Mouse (Mus musculus) CH12.LX (cell line): ENCODE data around the gene Ptprm. TPM values are rescaled to one million over a fixed set of nuclear protein-coding genes. Genes with fewer than 3 reads are reported as not detected.

Source experiments
- DNase-seq: peaks from one replicate; pipeline ENCODE4 v3.0.0-alpha.2; 2013; ENCODE audit errors: extremely low read depth
- H3K27ac ChIP-seq: 2 replicates; pipeline ENCODE4 v1.5.1; 2012; ENCODE audit warnings: low read depth, mild to moderate bottlenecking, control low read depth, moderate library complexity; ENCODE audit not compliant: insufficient read depth
- H3K27me3 ChIP-seq: replicated peaks from 2 replicates; pipeline ENCODE3; 2012; ENCODE audit warnings: inconsistent platforms
- H3K36me3 ChIP-seq, 2 experiments: replicated peaks in 1 of 2; 2 replicates each; pipeline versions ENCODE3 to v1.6.1; 2012; ENCODE audit warnings: inconsistent platforms in 1 of 2, low read length in 1 of 2, mild to moderate bottlenecking in 1 of 2, mixed read lengths in 1 of 2, moderate library complexity in 1 of 2; ENCODE audit not compliant: control insufficient read depth in 1 of 2, insufficient read depth in 1 of 2
- H3K4me1 ChIP-seq, 2 experiments: 2 replicates each; pipeline ENCODE4 v1.6.1; 2012; ENCODE audit warnings: inconsistent platforms in 1 of 2, moderate library complexity in 1 of 2; ENCODE audit not compliant: insufficient read depth in 2 of 2, control insufficient read depth in 1 of 2
- H3K4me2 ChIP-seq: 2 replicates; pipeline ENCODE4 v1.6.1; 2012; ENCODE audit warnings: low read depth, mild to moderate bottlenecking, control low read depth; ENCODE audit not compliant: poor library complexity, insufficient read depth, severe bottlenecking
- H3K4me3 ChIP-seq, 3 experiments: fragments of 150-350 bp in 1 of 3; sonication (generic) in 1 of 3; replicated peaks in 1 of 3; 2 replicates each; pipeline versions ENCODE3 to v1.5.1; 2011 to 2012; ENCODE audit warnings: low read depth in 2 of 3, low read length in 2 of 3, mild to moderate bottlenecking in 2 of 3, moderate library complexity in 2 of 3, control low read depth in 1 of 3, improper control_type of control experiment in 1 of 3, inconsistent platforms in 1 of 3, mixed read lengths in 1 of 3; ENCODE audit not compliant: poor library complexity in 1 of 3
- H3K79me2 ChIP-seq: replicated peaks from 2 replicates; pipeline ENCODE4 v1.6.1; 2012; ENCODE audit warnings: mild to moderate bottlenecking, moderate library complexity; ENCODE audit not compliant: control insufficient read depth, poor library complexity, insufficient read depth, severe bottlenecking; ENCODE audit errors: extremely low read depth
- H3K9ac ChIP-seq: 2 replicates; pipeline ENCODE4 v1.6.1; 2012; ENCODE audit warnings: low read depth, mild to moderate bottlenecking, control low read depth, moderate library complexity; ENCODE audit not compliant: insufficient read depth
- H3K9me3 ChIP-seq: replicated peaks from 2 replicates; pipeline ENCODE3; 2012; ENCODE audit warnings: low read length, inconsistent platforms, mixed read lengths
- EP300 ChIP-seq: IDR thresholded peaks from 2 replicates; pipeline ENCODE4 v1.6.1; 2011; ENCODE audit warnings: low read length, improper control_type of control experiment
- ETS1 ChIP-seq: conservative IDR thresholded peaks from 2 replicates; pipeline ENCODE4 v1.6.1; 2012; ENCODE audit warnings: low read depth, mild to moderate bottlenecking, inconsistent platforms, low read length, improper control_type of control experiment, moderate library complexity
- HCFC1 ChIP-seq: IDR thresholded peaks from 2 replicates; pipeline ENCODE4 v1.6.1; 2012; ENCODE audit warnings: low read depth, mild to moderate bottlenecking, inconsistent platforms, low read length, improper control_type of control experiment
- JUN ChIP-seq: IDR thresholded peaks from 2 replicates; pipeline ENCODE4 v1.6.1; 2011; ENCODE audit warnings: low read depth, mild to moderate bottlenecking, low read length, improper control_type of control experiment, moderate library complexity; ENCODE audit not compliant: insufficient read depth
- KAT2A ChIP-seq: IDR thresholded peaks from 2 replicates; pipeline ENCODE4 v1.6.1; 2012; ENCODE audit warnings: low read length, improper control_type of control experiment, inconsistent platforms; ENCODE audit not compliant: insufficient replicate concordance
- MAX ChIP-seq: IDR thresholded peaks from 2 replicates; pipeline ENCODE4 v1.6.1; 2011; ENCODE audit warnings: low read length, improper control_type of control experiment
- MAZ ChIP-seq: IDR thresholded peaks from 2 replicates; pipeline ENCODE4 v1.6.1; 2012; ENCODE audit warnings: low read depth, mild to moderate bottlenecking, inconsistent platforms, low read length, improper control_type of control experiment, moderate library complexity
- MEF2A ChIP-seq: IDR thresholded peaks from 2 replicates; pipeline ENCODE4 v1.6.1; 2014; ENCODE audit warnings: low read depth, mild to moderate bottlenecking, inconsistent platforms, low read length, improper control_type of control experiment, borderline replicate concordance
- MXI1 ChIP-seq: IDR thresholded peaks from 2 replicates; pipeline ENCODE4 v1.6.1; 2011; ENCODE audit warnings: mild to moderate bottlenecking, low read depth, low read length, improper control_type of control experiment
- NELFE ChIP-seq: IDR thresholded peaks from 2 replicates; pipeline ENCODE4 v1.6.1; 2011; ENCODE audit warnings: low read depth, low read length, improper control_type of control experiment
- NRF1 ChIP-seq: IDR thresholded peaks from 2 replicates; pipeline ENCODE4 v1.6.1; 2014; ENCODE audit warnings: low read depth, mild to moderate bottlenecking, inconsistent platforms, low read length, improper control_type of control experiment, moderate library complexity
- PAX5 ChIP-seq: IDR thresholded peaks from 2 replicates; pipeline ENCODE4 v1.6.1; 2012; ENCODE audit warnings: low read length, inconsistent platforms, mixed read lengths
- POLR2A ChIP-seq: IDR thresholded peaks from 2 replicates; pipeline ENCODE4 v1.6.1; 2011; ENCODE audit warnings: low read depth, mild to moderate bottlenecking, improper control_type of control experiment, low read length
- POLR2AphosphoS2 ChIP-seq: IDR thresholded peaks from 2 replicates; pipeline ENCODE4 v1.6.1; 2011; ENCODE audit warnings: low read depth, low read length, improper control_type of control experiment
- RAD21 ChIP-seq: IDR thresholded peaks from 2 replicates; pipeline ENCODE4 v1.6.1; 2011; ENCODE audit warnings: low read depth, mild to moderate bottlenecking, low read length, improper control_type of control experiment, moderate library complexity
- SMC3 ChIP-seq: IDR thresholded peaks from 2 replicates; pipeline ENCODE4 v1.6.1; 2011; ENCODE audit warnings: low read depth, low read length, improper control_type of control experiment
- ZC3H11A ChIP-seq: IDR thresholded peaks from 2 replicates; pipeline ENCODE4 v1.6.1; 2012; ENCODE audit warnings: low read depth, mild to moderate bottlenecking, inconsistent platforms, low read length, improper control_type of control experiment
- ZMIZ1 ChIP-seq: IDR thresholded peaks from 2 replicates; pipeline ENCODE4 v1.6.1; 2012; ENCODE audit warnings: low read depth, mild to moderate bottlenecking, inconsistent platforms, low read length, improper control_type of control experiment
- ZNF384 ChIP-seq: IDR thresholded peaks from 2 replicates; pipeline ENCODE4 v1.6.1; 2012; ENCODE audit warnings: low read depth, low read length, improper control_type of control experiment, inconsistent platforms
- dilution Hi-C: fragments of 300-500 bp; cut with MboI; formaldehyde crosslinking; loops from 2 replicates; pipeline ENCODE4 v1.14.3; 2020; ENCODE audit warnings: low sequenced_read_pairs; ENCODE audit not compliant: extremely low pct_unique_long_range_greater_than_20kb, extremely low pct_ligation_motif_present
- in situ Hi-C: fragments of 300-500 bp; cut with MboI; formaldehyde crosslinking; loops from 3 replicates; pipeline ENCODE4 v1.14.3; 2019; ENCODE audit warnings: low sequenced_read_pairs, low pct_ligation_motif_present, low pct_unique_long_range_greater_than_20kb, mixed read lengths
- polyA plus RNA-seq: library from polyadenylated mRNA; unstranded; fragments of >175 nt; gene quantifications from 2 replicates; pipeline ENCODE4 v1.2.1, GENCODE M21; 2012; ENCODE audit warnings: low read depth; ENCODE audit not compliant: insufficient read length
- total RNA-seq, 2 experiments: library from RNA; depleted of rRNA; stranded (reverse); fragments of 300-350 nt in 1 of 2; fragments of >200 nt in 1 of 2; gene quantifications; 2 replicates each; pipeline ENCODE4 v1.2.3; 2012 to 2014

Ptprm gene
- total and polyA plus RNA-seq, 3 experiments = not detected

DNA sequence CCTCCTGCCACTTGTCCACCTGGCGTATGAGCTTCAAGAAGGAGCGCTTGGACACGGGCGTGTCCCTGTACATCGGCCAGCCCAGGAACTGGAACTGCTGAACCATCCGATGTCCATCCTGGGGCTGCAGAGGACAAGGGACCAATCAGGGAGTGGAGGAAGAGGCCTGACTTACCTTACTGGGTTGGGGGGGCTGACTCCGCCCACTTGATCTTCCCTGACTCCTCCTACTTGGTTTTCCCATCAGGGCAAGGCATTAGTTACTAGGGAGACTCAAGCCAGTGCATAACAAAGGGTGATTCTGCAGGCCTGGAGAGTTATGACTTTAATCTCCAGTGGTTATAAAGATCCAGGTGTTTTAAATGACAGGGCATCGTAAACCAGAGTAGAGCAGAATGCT lies 670.8 kb downstream of the Ptprm start:
- in situ Hi-C loops = no loop called here
- H3K79me2 ChIP-seq = no peaks in the 10 kb centered on the region
- no peak for TF ChIP-seq ZMIZ1
- no peak for TF ChIP-seq RAD21
- TF ChIP-seq HCFC1 = no peak
- no peak for TF ChIP-seq POLR2A
- no peak for TF ChIP-seq ETS1
- no peak for TF ChIP-seq NELFE
- no peak for TF ChIP-seq ZNF384
- TF ChIP-seq MEF2A = no peak
- H3K36me3 ChIP-seq = no peaks in the 10 kb centered on the region
- no peak overlapping the region for H3K27ac ChIP-seq
- H3K9me3 ChIP-seq = peaks cover 84% of the 10 kb centered on the region
- no peak overlapping the region for H3K9ac ChIP-seq
- H3K27me3 ChIP-seq = no peaks in the 10 kb centered on the region
- no peak overlapping the region for H3K4me3 ChIP-seq
- H3K4me2 ChIP-seq = no peak overlapping the region
- dilution Hi-C loops = no loop called here
- H3K4me1 ChIP-seq = no peaks in the 10 kb centered on the region
- DNase-seq = no peak

DNA sequence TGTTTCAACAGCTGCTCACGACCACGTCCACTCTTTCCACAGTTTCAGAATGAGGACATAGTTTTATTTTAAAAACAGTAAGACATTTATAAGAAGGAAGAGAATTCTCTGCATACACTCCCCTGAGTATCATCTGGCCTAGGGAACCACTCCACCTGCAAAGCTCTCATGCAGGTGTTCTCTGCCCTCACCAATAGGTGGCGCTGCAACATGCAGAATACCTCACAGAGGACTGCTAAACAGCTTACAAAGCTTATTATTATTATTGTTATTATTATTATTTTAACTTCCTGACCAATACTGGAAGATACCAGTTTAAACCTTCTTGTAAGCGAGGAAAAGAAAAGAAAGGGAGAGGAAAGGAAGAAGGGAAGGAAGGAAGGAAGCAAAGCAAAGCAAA lies 673.6 kb downstream of the Ptprm start:
- DNase-seq = no peak
- H3K9me3 ChIP-seq = peaks cover 85% of the 10 kb centered on the region
- no peak overlapping the region for H3K4me3 ChIP-seq
- H3K79me2 ChIP-seq = no peaks in the 10 kb centered on the region
- dilution Hi-C loops = no loop called here
- no peak for TF ChIP-seq EP300
- TF ChIP-seq MEF2A = no peak
- no peak for TF ChIP-seq ZNF384
- no peak for TF ChIP-seq NELFE
- no peak for TF ChIP-seq MXI1
- no peak for TF ChIP-seq PAX5
- no peak for TF ChIP-seq POLR2AphosphoS2
- no peak for TF ChIP-seq JUN
- no peak for TF ChIP-seq MAX
- no peak overlapping the region for H3K4me2 ChIP-seq
- no peak overlapping the region for H3K27ac ChIP-seq
- H3K36me3 ChIP-seq = no peaks in the 10 kb centered on the region
- in situ Hi-C loops = no loop called here
- H3K9ac ChIP-seq = no peak overlapping the region
- H3K4me1 ChIP-seq = no peaks in the 10 kb centered on the region
- H3K27me3 ChIP-seq = no peaks in the 10 kb centered on the region

- Histone ChIP-seq H3K79me2 (no peaks in the 10 kb centered on the region), H3K9ac (no peak overlapping the region), H3K4me3 (no peak overlapping the region), H3K36me3 (no peaks in the 10 kb centered on the region), H3K4me2 (no peak overlapping the region), H3K9me3 (peaks cover 79% of the 10 kb centered on the region), H3K27me3 (no peaks in the 10 kb centered on the region), H3K27ac (no peak overlapping the region), H3K4me1 (no peaks in the 10 kb centered on the region)
- in situ Hi-C loops (no loop called here), dilution Hi-C loops (no loop called here)
- DNase-seq = no peak
- TF ChIP-seq MAZ (no peak), ZC3H11A (no peak), EP300 (no peak), NRF1 (no peak), SMC3 (no peak), MXI1 (no peak), KAT2A (no peak)
These were observed 679.6 kb downstream of the Ptprm start for GRCm38 (mm10) chr17:66674667-66675066.
